Mouse (Mus musculus) cerebellum, adult 9-11 months (tissue): ENCODE results near the gene Olfr316.
"Not testable (repeated sequence)": the region's sequence is repeated elsewhere in the genome, so short reads cannot be mapped to it uniquely, and the experiment has no call there.

Experiments used
- DNase-seq: peaks from one replicate; pipeline ENCODE4 v3.0.0; 2022

Olfr316 gene

GRCm38 (mm10) chr11:58752434-58752833 lies at the start of gene Olfr316:
Gene Olfr316 (plus strand): TSS chr11:58752734.
- no peak for DNase-seq

GRCm38 (mm10) chr11:58709086-58709485 lies 43.4 kb upstream of the Olfr316 start:
- DNase-seq, result no peak

- not testable (repeated sequence) for DNase-seq
These were observed 34.8 kb upstream of the Olfr316 start for GRCm38 (mm10) chr11:58717723-58718122.

- DNase-seq, result no peak
These were observed 32.8 kb upstream of the Olfr316 start for GRCm38 (mm10) chr11:58719701-58720100.

GRCm38 (mm10) chr11:58723914-58724313 lies 28.6 kb upstream of the Olfr316 start, which contains the start of gene Olfr318:
Gene Olfr318 (minus strand): TSS chr11:58724014.
- no peak for DNase-seq

GRCm38 (mm10) chr11:58727896-58728650 lies 24.5 kb upstream of the Olfr316 start:
- DNase-seq, result not testable (repeated sequence)

GRCm38 (mm10) chr11:58733372-58733771 lies 19.2 kb upstream of the Olfr316 start:
- DNase-seq, result no peak

- DNase-seq, result no peak
These were observed 13.7 kb upstream of the Olfr316 start, which contains the start of gene Olfr317 for GRCm38 (mm10) chr11:58738792-58739262. Gene Olfr317 (minus strand): TSS chr11:58739212.

GRCm38 (mm10) chr11:58751096-58751495 lies 1.4 kb upstream of the Olfr316 start:
- not testable (repeated sequence) for DNase-seq

GRCm38 (mm10) chr11:58772888-58773287 lies 20.4 kb downstream of the Olfr316 start, which contains the start of gene Olfr315:
Gene Olfr315 (plus strand): TSS chr11:58773188.
- no peak for DNase-seq

- DNase-seq, result no peak
These were observed 30.1 kb downstream of the Olfr316 start, which contains the start of gene Olfr314 for GRCm38 (mm10) chr11:58782480-58783089. Gene Olfr314 (plus strand): TSS chr11:58782952.

- no peak for DNase-seq
These were observed 31.6 kb downstream of the Olfr316 start for GRCm38 (mm10) chr11:58784182-58784581.

GRCm38 (mm10) chr11:58787651-58788050 lies 35.1 kb downstream of the Olfr316 start:
- no peak for DNase-seq

GRCm38 (mm10) chr11:58788346-58788745 lies 35.8 kb downstream of the Olfr316 start:
- DNase-seq, result no peak

GRCm38 (mm10) chr11:58789532-58789931 lies 37.0 kb downstream of the Olfr316 start:
- no peak for DNase-seq

- no peak for DNase-seq
These were observed 37.5 kb downstream of the Olfr316 start for GRCm38 (mm10) chr11:58790053-58790452.

- DNase-seq, result no peak
These were observed 38.1 kb downstream of the Olfr316 start for GRCm38 (mm10) chr11:58790646-58791045.

GRCm38 (mm10) chr11:58795856-58796255 lies 43.3 kb downstream of the Olfr316 start:
- no peak for DNase-seq

- no peak for DNase-seq
These were observed 44.3 kb downstream of the Olfr316 start for GRCm38 (mm10) chr11:58796850-58797249.

- DNase-seq, result no peak
These were observed 47.2 kb downstream of the Olfr316 start for GRCm38 (mm10) chr11:58799747-58800146.

GRCm38 (mm10) chr11:58801558-58802228 lies 49.2 kb downstream of the Olfr316 start, which contains the start of gene Fam183b:
Gene Fam183b (minus strand): TSS chr11:58801960.
- DNase-seq, result peak; percentile 10

- no peak for DNase-seq
These were observed 51.3 kb downstream of the Olfr316 start for GRCm38 (mm10) chr11:58803871-58804270.

- no peak for DNase-seq
These were observed 51.9 kb downstream of the Olfr316 start for GRCm38 (mm10) chr11:58804393-58804792.
